8 mouse cellular contexts compared by ENCODE assay signal in the genomic region with DNA sequence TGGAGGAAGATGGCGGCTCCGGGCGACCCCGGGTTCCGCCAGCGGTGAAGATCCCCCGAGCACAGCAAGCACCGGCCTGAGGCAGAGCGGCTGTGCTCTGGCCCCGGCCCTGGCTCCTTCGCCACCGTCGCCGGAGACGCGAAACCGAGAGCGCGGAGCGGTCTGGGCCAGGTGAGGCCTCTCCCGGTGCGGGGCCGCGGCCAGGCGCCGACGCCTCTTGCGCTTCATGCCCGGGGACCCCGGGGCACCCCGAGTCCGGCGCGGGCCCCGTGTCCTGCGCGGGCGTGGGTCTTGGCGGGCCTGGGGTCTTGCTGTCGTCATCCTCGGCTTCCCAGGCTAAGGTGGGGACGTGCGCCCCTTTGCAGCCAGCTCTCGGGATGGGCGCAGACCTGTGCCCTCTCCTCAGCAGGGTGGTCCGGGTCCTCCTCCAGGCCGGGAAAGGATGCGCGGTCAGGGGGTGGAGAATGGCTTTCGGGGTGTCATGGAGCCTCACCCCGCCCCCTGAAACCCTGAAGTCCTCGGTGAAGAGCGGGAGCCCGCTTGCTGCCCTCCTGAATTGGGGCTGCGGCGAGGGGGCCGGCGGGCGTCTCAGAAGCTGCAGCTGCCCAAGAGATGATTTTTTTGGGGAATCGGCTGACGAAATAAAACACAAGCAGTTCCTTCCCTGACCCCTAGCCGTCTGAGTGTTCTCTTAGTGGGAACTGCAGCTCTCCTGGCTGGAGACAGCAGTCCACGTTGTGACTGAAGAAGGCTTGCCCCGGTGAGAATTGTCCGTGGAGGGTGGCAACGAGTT. TPM values are rescaled to one million over a fixed set of nuclear protein-coding genes. Genes with fewer than 3 reads are reported as not detected.
DNase-seq lines count a peak whose midpoint lies in the region; ATAC-seq and TF ChIP-seq lines count a peak whose summit lies in the region.

No protein-coding gene starts in this region.

- H3K36me3 ChIP-seq in ES-Bruce4 (ENCODE audit: control insufficient read depth, insufficient read depth, low read length, poor library complexity, severe bottlenecking) = no peaks in the 10 kb centered on the region; the same call in 1 of the 2 replicates
- H3K36me3 ChIP-seq in limb, embryonic 11.5 days (ENCODE audit: control insufficient read depth, insufficient read depth, low read length) = no peaks in the 10 kb centered on the region
- H3K36me3 ChIP-seq in midbrain, embryonic 15.5 days (replicated peaks) = no peaks in the 10 kb centered on the region

- TF ChIP-seq EP300 in ES-Bruce4 (IDR thresholded peaks at IDR 0.05; ENCODE audit: insufficient read depth, low read depth, low read length) = no peak

- H3K27me3 ChIP-seq in ES-Bruce4 (ENCODE audit: control insufficient read depth, insufficient read depth, low read length, poor library complexity, severe bottlenecking) = no peaks in the 10 kb centered on the region
- no peaks in the 10 kb centered on the region for H3K27me3 ChIP-seq in limb, embryonic 11.5 days (ENCODE audit: control insufficient read depth, insufficient read depth, low read length)
- no peaks in the 10 kb centered on the region for H3K27me3 ChIP-seq in midbrain, embryonic 15.5 days (replicated peaks)

- intact Hi-C loops in gastrocnemius, adult 2 months (cut with DNase I) = loop anchor here (5.0 kb wide), 2 partner anchors 64 to 214 kb away; a partner anchor contains a TSS
- intact Hi-C loops in heart, postnatal 14 days (cut with DNase I) = loop anchor here (5.0 kb wide), 1 partner anchor 54 kb away; no protein-coding TSS in a partner anchor

- H3K4me1 ChIP-seq in ES-Bruce4 (ENCODE audit: control insufficient read depth, insufficient read depth, low read length) = no peaks in the 10 kb centered on the region
- peaks cover 9% of the 10 kb centered on the region for H3K4me1 ChIP-seq in limb, embryonic 11.5 days (ENCODE audit: control insufficient read depth, insufficient read depth, low read length)
- H3K4me1 ChIP-seq in midbrain, embryonic 15.5 days = peaks cover 34% of the 10 kb centered on the region

- under 1% methylated on average over 58 of the region's 66 CpGs for WGBS in limb, embryonic 11.5 days
- under 1% methylated on average over 66 of the region's 66 CpGs for WGBS in midbrain, embryonic 15.5 days

- H3K27ac ChIP-seq in gastrocnemius, adult 2 months = peak overlapping the region; percentile 98
- H3K27ac ChIP-seq in ES-Bruce4 (ENCODE audit: insufficient read depth, low read length) = no peak overlapping the region
- H3K27ac ChIP-seq in limb, embryonic 11.5 days (replicated peaks; ENCODE audit: low read depth, low read length) = peak overlapping the region; percentile 70
- peak overlapping the region; percentile 82 for H3K27ac ChIP-seq in midbrain, embryonic 15.5 days

- peak overlapping the region; percentile 72 for H3K4me2 ChIP-seq in limb, embryonic 11.5 days (ENCODE audit: low read depth, severe bottlenecking)
- peak overlapping the region; percentile 71 for H3K4me2 ChIP-seq in midbrain, embryonic 15.5 days

- no peak for DNase-seq in gastrocnemius, adult 2 months
- DNase-seq in gastrocnemius, postnatal 25 days = no peak
- DNase-seq in embryo, embryonic 9.5 days (ENCODE audit: extremely low spot score) = peak; percentile 56
- peak; percentile 39 to 46 for DNase-seq in heart, postnatal 14 days
- DNase-seq in limb, embryonic 11.5 days (ENCODE audit: low spot score) = peak; percentile 68
- DNase-seq in thymus, postnatal 25 days = peak; percentile 63

- peak overlapping the region; percentile 90 for H3K9ac ChIP-seq in ES-Bruce4 (ENCODE audit: low read depth, poor library complexity, severe bottlenecking)
- H3K9ac ChIP-seq in limb, embryonic 11.5 days (ENCODE audit: low read length) = peak overlapping the region; percentile 94
- H3K9ac ChIP-seq in midbrain, embryonic 15.5 days = peak overlapping the region; percentile 75

- no peak for TF ChIP-seq CTCF in gastrocnemius, adult 2 months (IDR thresholded peaks at IDR 0.05)
- TF ChIP-seq CTCF in ES-Bruce4 (IDR thresholded peaks at IDR 0.05; ENCODE audit: low read depth, low read length) = no peak

- H3K4me3 ChIP-seq in gastrocnemius, adult 2 months = peak overlapping the region; percentile 100
- H3K4me3 ChIP-seq in ES-Bruce4 (ENCODE audit: low read depth, low read length) = peak overlapping the region; percentile 88
- H3K4me3 ChIP-seq in limb, embryonic 11.5 days (ENCODE audit: low read depth, low read length) = peak overlapping the region; percentile 97
- peak overlapping the region; percentile 63 for H3K4me3 ChIP-seq in midbrain, embryonic 15.5 days

- TF ChIP-seq POLR2A in ES-Bruce4 (IDR thresholded peaks at IDR 0.05; ENCODE audit: insufficient read depth, low read length) = no peak

- H3K9me3 ChIP-seq in ES-Bruce4 (replicated peaks; ENCODE audit: control insufficient read depth, insufficient read depth, low read length, poor library complexity, severe bottlenecking) = no peaks in the 10 kb centered on the region
- H3K9me3 ChIP-seq in limb, embryonic 11.5 days (ENCODE audit: control insufficient read depth, low read length) = no peaks in the 10 kb centered on the region
- no peaks in the 10 kb centered on the region for H3K9me3 ChIP-seq in midbrain, embryonic 15.5 days

- peak; percentile 80 for ATAC-seq in limb, embryonic 11.5 days (ENCODE audit: insufficient number of reproducible peaks, low FRiP score, low TSS enrichment, low read depth)
- peak; percentile 86 for ATAC-seq in midbrain, embryonic 15.5 days (replicated peaks)

RNA-seq across cellular contexts. Expression of a gene that starts 0.5 kb away (rescaled TPM):
- 10 to 100 TPM; 10.8 to 10.9 TPM for total RNA-seq in gastrocnemius, adult 2 months (2021)
- 1 to 10 TPM; 7.3 to 9.6 TPM for total RNA-seq in gastrocnemius, postnatal 25 days (2021)
- polyA plus RNA-seq in ES-Bruce4 (2011; ENCODE audit: insufficient read depth, insufficient read length, low read depth, missing spikeins) = 24.6 and 31.8 TPM in 2 replicates
- total RNA-seq in heart, postnatal 14 days (2021) = 10 to 100 TPM; 13.0 to 13.5 TPM
- 30.4 and 36.6 TPM in 2 replicates for polyA plus RNA-seq in limb, embryonic 11.5 days (2014; fragmentation: Nextera tagmentation; extraction: Ambion mirVana)
- polyA plus RNA-seq in midbrain, embryonic 15.5 days (2015; fragmentation: Nextera tagmentation; extraction: Ambion mirVana) = 28.5 and 30.0 TPM in 2 replicates

RNA-seq across cellular contexts. Expression of a gene that starts 8.6 kb away (rescaled TPM):
- total RNA-seq in gastrocnemius, adult 2 months (2021) = 100 to 1,000 TPM; 146 to 163 TPM
- total RNA-seq in gastrocnemius, postnatal 25 days (2021) = 100 to 1,000 TPM; 131 to 162 TPM
- polyA plus RNA-seq in ES-Bruce4 (2011; ENCODE audit: insufficient read depth, insufficient read length, low read depth, missing spikeins) = 122 and 136 TPM in 2 replicates
- 10 to 100 TPM; 87.6 to 91.4 TPM for total RNA-seq in heart, postnatal 14 days (2021)
- polyA plus RNA-seq in limb, embryonic 11.5 days (2014; fragmentation: Nextera tagmentation; extraction: Ambion mirVana) = 30.5 and 39.1 TPM in 2 replicates
- polyA plus RNA-seq in midbrain, embryonic 15.5 days (2015; fragmentation: Nextera tagmentation; extraction: Ambion mirVana) = 24.4 and 26.0 TPM in 2 replicates

Comparison
In these comparisons a context has a peak if more than half of its experiments do, and no peak if none do; other contexts are left out.
1. DNase-seq: peak in embryo, embryonic 9.5 days (single experiment), heart, postnatal 14 days (2 of 2), limb, embryonic 11.5 days (single experiment) and thymus, postnatal 25 days (single experiment); none in gastrocnemius, adult 2 months (single experiment) and gastrocnemius, postnatal 25 days (single experiment).
2. Peak in every context shown above with its lines, with median percentiles within 50 percentile points of each other: H3K4me3 ChIP-seq and H3K9ac ChIP-seq.